Mouse (Mus musculus): ENCODE data around the gene Nck2. TPM values are rescaled to one million over a fixed set of nuclear protein-coding genes. Genes with fewer than 3 reads are reported as not detected.

The Nck2 gene
- polyA plus RNA-seq, 1 experiment from 2014 or later: 24.6 TPM

DNA sequence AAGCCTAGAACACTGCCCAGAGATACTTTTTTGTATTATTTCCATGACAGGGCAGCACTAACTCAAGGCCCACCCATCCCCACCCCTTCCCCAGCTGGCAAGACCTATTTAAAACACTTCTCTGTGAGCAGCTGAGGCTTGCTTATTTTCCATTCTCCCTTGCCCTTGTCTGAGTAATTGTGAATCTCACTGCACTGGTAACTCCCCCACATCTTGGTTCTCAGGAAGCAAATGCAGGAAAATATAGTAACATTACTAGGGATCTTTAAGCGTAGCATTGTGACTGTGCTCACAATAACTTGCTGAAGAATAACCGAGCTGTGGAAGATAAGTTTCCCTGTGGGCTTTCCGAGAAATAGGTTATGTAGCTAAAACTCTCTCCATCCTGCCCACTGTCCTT, 24.6 kb downstream of the Nck2 start:
- no peak overlapping the region for H3K4me3 ChIP-seq (ENCODE audit: low read depth, low read length)
- H3K9ac ChIP-seq (ENCODE audit: low read depth, low read length): no peak overlapping the region
- 67% methylated on average over 3 of the region's 3 CpGs for WGBS (ENCODE audit: insufficient replicate concordance)
- no peak for ATAC-seq (replicated peaks; ENCODE audit: insufficient number of reproducible peaks, low FRiP score, low TSS enrichment)
- H3K4me2 ChIP-seq: no peak overlapping the region
- no peaks in the 10 kb centered on the region for H3K36me3 ChIP-seq (ENCODE audit: control insufficient read depth, insufficient read depth, low read length)
- no peaks in the 10 kb centered on the region for H3K9me3 ChIP-seq (replicated peaks; ENCODE audit: control insufficient read depth, low read length)
- H3K27me3 ChIP-seq (ENCODE audit: control insufficient read depth, insufficient read depth, low read length): no peaks in the 10 kb centered on the region
- peak overlapping the region; percentile 59; the same call in 1 of the 2 replicates for H3K27ac ChIP-seq (ENCODE audit: low read depth, low read length)
- H3K4me1 ChIP-seq (ENCODE audit: control insufficient read depth, insufficient read depth, low read length): peaks cover 44% of the 10 kb centered on the region

DNA sequence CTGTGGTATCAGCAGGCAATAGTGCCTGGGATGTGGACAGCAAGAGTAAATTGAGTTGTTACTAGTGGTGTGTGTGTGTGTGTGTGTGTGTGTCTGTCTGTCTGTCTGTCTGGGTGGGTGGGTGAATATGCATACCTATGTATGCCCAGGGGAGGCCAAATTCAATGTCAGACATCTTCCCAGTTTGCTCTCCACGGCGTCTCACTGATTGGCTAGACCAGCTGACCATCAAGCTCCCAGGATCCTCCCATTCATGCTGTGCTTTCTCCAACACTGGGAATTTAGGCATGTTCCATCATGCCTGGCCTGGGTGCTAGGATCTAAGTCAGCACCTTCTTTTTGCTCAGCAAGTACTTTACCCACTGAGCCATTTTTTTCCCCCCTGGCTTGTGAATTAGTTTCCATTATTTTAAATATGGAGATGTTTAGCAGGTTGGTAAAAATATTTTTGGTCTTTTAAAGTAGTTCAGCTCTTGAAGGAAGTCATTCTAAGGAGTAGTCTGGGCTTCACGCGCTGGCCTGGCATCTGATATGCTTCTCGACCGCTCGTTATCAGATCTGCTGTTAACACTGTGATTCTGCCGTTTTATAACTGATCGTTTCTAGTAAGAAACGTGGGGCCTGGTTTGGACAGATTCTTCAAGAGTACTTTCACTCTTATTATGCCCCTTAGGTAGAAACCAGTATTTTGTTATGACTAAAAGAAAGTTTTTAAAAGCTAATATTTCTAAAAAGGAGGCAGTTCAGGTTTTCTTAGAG, 26.2 kb downstream of the Nck2 start:
- H3K36me3 ChIP-seq (ENCODE audit: control insufficient read depth, insufficient read depth, low read length): no peaks in the 10 kb centered on the region
- H3K9ac ChIP-seq (ENCODE audit: low read depth, low read length): no peak overlapping the region
- H3K4me3 ChIP-seq (ENCODE audit: low read depth, low read length): no peak overlapping the region
- 80% methylated on average over 10 of the region's 10 CpGs for WGBS (ENCODE audit: insufficient replicate concordance)
- H3K9me3 ChIP-seq (replicated peaks; ENCODE audit: control insufficient read depth, low read length): no peaks in the 10 kb centered on the region
- H3K4me2 ChIP-seq: no peak overlapping the region
- no peak for ATAC-seq (replicated peaks; ENCODE audit: insufficient number of reproducible peaks, low FRiP score, low TSS enrichment)
- H3K4me1 ChIP-seq (ENCODE audit: control insufficient read depth, insufficient read depth, low read length): peaks cover 50% of the 10 kb centered on the region
- H3K27me3 ChIP-seq (ENCODE audit: control insufficient read depth, insufficient read depth, low read length): no peaks in the 10 kb centered on the region
- H3K27ac ChIP-seq (ENCODE audit: low read depth, low read length): no peak overlapping the region

DNA sequence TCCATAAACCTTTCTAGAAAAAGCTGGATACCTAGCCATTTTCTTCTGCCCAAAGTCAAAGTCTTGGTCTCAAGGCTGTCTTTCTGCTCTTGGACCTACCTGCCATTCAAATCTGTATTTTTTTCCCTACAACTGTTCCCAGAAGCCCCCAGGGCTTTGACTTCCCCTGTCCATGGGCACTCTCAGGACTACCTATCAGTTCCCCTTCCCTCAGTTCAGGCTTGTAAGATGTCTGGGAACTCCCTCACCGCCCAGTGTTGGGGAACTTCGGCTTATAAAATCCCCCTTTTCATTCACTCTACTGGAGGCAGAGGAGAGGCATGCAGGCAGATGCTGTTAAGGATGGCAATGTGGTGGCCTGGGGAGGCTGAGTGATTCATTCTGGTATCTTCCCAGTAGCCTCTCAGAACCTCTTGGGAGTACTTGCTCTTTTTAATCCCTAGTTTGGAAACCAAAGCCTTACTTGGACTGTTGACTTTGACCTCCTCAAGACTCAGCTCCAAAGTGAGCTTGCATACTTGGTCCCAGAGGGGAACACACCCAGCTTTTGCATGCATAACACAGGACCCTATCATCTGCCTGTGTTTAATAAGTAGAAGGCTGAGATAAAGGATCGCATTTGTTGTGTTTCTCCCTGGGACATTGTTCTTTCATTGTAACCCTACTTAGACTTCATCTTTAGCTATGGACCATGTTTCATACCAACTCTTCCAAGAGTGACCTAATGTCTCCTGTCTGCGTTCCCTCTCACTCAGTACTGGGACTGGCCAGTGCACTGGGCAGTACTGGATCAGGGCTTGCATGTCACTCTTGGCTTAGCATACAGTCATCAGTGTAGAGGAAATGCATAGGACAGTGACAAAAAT, 27.0 kb downstream of the Nck2 start:
- no peak for ATAC-seq (replicated peaks; ENCODE audit: insufficient number of reproducible peaks, low FRiP score, low TSS enrichment)
- Histone ChIP-seq H3K4me1 (ENCODE audit: control insufficient read depth, insufficient read depth, low read length) (peaks cover 47% of the 10 kb centered on the region), H3K9ac (ENCODE audit: low read depth, low read length) (no peak overlapping the region), H3K9me3 (replicated peaks; ENCODE audit: control insufficient read depth, low read length) (no peaks in the 10 kb centered on the region), H3K27ac (ENCODE audit: low read depth, low read length) (no peak overlapping the region), H3K27me3 (ENCODE audit: control insufficient read depth, insufficient read depth, low read length) (no peaks in the 10 kb centered on the region), H3K4me2 (no peak overlapping the region), H3K36me3 (ENCODE audit: control insufficient read depth, insufficient read depth, low read length) (no peaks in the 10 kb centered on the region), H3K4me3 (ENCODE audit: low read depth, low read length) (no peak overlapping the region)
- WGBS (ENCODE audit: insufficient replicate concordance): 83% methylated on average over 4 of the region's 4 CpGs

DNA sequence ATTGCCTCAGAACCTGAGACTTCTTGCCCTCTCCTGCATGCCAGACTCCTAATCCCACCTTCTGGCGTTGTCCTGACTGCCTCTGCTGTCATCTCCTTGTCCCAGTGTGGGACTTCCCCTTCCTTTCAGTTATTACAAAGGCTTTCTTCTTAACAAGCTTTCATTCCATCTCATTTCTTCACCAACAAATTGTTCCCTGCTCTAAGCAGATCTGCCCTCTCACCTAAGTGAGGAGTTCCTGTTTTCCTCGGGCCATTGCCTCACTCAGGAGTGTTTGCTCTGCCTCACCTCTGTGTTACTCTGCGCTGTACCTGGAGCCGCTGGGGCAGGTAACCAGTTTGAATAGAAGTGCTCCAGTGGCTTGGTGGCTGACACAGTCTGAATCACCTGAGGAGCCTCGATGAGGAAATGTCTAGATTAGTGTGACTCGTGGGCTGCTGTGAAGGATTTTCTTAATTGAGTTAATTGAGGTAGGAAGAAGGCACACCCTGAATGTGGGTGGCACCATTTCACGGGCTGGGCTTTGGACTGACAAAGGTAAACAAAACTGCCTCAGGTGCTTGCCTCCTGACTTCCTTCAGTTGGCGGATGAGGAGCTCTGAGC, 27.8 kb downstream of the Nck2 start:
- H3K27ac ChIP-seq (ENCODE audit: low read depth, low read length): no peak overlapping the region
- no peak overlapping the region for H3K9ac ChIP-seq (ENCODE audit: low read depth, low read length)
- H3K4me2 ChIP-seq: no peak overlapping the region
- H3K36me3 ChIP-seq (ENCODE audit: control insufficient read depth, insufficient read depth, low read length): no peaks in the 10 kb centered on the region
- WGBS (ENCODE audit: insufficient replicate concordance): 78% methylated on average over 8 of the region's 8 CpGs
- no peak for ATAC-seq (replicated peaks; ENCODE audit: insufficient number of reproducible peaks, low FRiP score, low TSS enrichment)
- no peak overlapping the region for H3K4me3 ChIP-seq (ENCODE audit: low read depth, low read length)
- H3K27me3 ChIP-seq (ENCODE audit: control insufficient read depth, insufficient read depth, low read length): no peaks in the 10 kb centered on the region
- H3K9me3 ChIP-seq (replicated peaks; ENCODE audit: control insufficient read depth, low read length): no peaks in the 10 kb centered on the region
- H3K4me1 ChIP-seq (ENCODE audit: control insufficient read depth, insufficient read depth, low read length): peaks cover 42% of the 10 kb centered on the region

DNA sequence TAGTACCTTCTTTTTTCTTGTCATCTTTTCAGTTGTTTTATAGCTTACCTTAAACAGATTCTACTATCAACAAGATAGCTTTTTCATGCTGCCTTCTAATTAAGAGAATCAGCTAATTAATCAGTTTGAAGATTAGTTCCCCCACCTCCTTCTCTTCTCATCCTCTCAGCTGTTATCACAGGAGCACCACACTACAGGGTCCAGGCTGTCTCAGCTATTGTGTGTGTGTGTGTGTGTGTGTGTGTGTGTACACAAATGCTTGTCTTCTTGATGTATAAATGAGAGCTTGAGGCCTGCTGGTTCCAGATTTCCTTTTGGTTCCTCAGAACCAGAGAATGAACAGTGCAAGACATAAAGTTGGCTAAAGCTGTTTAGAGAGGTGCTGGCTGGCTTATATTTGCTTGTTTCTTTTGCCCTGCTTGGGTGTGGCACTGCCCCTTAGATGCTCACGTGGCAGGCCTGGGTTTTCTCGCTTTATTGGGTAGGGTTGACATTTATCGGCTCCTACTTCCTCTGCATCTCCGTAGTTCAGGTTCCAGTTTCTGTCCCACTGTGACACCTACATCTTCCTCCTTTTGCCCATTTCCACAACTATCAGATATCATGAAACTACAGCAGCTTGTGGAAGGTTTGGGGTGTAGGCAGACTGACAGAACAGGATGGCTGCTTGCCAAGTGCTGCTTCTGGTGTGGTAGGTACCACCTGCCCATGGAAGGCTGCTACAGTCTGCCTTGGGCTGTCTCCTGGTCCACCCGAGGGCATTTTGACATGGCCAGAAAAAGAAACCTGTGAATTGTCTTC, 29.6 kb downstream of the Nck2 start:
- 0 out of 2 replicates have a peak overlapping the region, but pooled peaks have one; percentile 23 for H3K27ac ChIP-seq (ENCODE audit: low read depth, low read length)
- WGBS (ENCODE audit: insufficient replicate concordance): 63% methylated on average over 5 of the region's 5 CpGs

DNA sequence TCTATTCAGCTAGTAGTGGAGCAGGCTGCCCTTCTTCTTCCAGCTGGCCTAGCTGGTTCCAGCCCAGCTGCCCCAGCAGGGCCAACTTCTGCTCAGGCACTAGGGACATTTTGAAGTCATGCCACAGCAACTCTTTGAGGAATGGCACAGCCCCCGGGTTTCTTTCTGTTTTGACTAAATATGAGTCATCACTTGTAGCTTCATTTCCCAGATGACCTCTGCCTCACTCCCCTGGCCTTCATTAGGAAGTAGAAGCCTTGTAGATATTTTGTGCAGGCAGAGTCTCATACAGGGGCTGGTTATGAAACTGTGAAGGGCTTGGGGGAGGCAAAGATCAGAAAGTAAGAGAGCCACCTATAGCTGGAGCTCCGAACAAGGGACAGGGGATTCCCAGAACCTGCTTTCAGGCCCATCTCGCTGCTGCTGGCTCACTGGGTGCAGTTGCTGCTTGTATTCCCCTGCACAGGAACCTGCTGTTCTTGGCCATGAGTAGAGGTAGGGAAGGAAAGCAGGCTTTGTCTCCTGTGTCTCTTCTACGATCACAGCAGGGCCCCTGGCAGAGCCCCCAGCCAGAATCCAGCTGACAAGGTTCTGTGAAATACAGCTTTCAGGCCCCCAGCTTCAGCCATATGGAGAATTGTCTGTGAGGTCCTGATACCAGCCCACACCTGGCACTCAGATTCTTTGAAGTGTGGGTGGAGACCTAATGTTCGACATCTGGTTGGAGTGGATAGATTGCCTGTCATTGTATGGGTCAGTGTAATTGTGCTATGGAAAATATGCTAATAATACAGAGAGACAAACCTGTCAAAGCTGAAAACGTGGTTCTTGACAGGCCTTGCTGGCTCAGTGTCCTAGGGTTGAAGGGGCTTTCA, 30.4 kb downstream of the Nck2 start:
- no peak overlapping the region for H3K4me2 ChIP-seq
- H3K9me3 ChIP-seq (replicated peaks; ENCODE audit: control insufficient read depth, low read length): no peaks in the 10 kb centered on the region
- peaks cover 25% of the 10 kb centered on the region for H3K4me1 ChIP-seq (ENCODE audit: control insufficient read depth, insufficient read depth, low read length)
- 57% methylated on average over 6 of the region's 6 CpGs for WGBS (ENCODE audit: insufficient replicate concordance)
- 0 out of 2 replicates have a peak overlapping the region, but pooled peaks have one; percentile 23 for H3K27ac ChIP-seq (ENCODE audit: low read depth, low read length)
- no peak overlapping the region for H3K4me3 ChIP-seq (ENCODE audit: low read depth, low read length)
- 0 out of 2 replicates have a peak, but pooled peaks have one; percentile 23 for ATAC-seq (replicated peaks; ENCODE audit: insufficient number of reproducible peaks, low FRiP score, low TSS enrichment)
- H3K27me3 ChIP-seq (ENCODE audit: control insufficient read depth, insufficient read depth, low read length): no peaks in the 10 kb centered on the region
- H3K36me3 ChIP-seq (ENCODE audit: control insufficient read depth, insufficient read depth, low read length): no peaks in the 10 kb centered on the region
- no peak overlapping the region for H3K9ac ChIP-seq (ENCODE audit: low read depth, low read length)

More for the DNA sequence above, 29.6 kb downstream of the Nck2 start:
- Histone ChIP-seq H3K4me2 (no peak overlapping the region), H3K36me3 (ENCODE audit: control insufficient read depth, insufficient read depth, low read length) (no peaks in the 10 kb centered on the region), H3K27me3 (ENCODE audit: control insufficient read depth, insufficient read depth, low read length) (no peaks in the 10 kb centered on the region), H3K9me3 (replicated peaks; ENCODE audit: control insufficient read depth, low read length) (no peaks in the 10 kb centered on the region), H3K9ac (ENCODE audit: low read depth, low read length) (no peak overlapping the region), H3K4me3 (ENCODE audit: low read depth, low read length) (no peak overlapping the region), H3K4me1 (ENCODE audit: control insufficient read depth, insufficient read depth, low read length) (peaks cover 32% of the 10 kb centered on the region)
- ATAC-seq (replicated peaks; ENCODE audit: insufficient number of reproducible peaks, low FRiP score, low TSS enrichment): no peak

DNA sequence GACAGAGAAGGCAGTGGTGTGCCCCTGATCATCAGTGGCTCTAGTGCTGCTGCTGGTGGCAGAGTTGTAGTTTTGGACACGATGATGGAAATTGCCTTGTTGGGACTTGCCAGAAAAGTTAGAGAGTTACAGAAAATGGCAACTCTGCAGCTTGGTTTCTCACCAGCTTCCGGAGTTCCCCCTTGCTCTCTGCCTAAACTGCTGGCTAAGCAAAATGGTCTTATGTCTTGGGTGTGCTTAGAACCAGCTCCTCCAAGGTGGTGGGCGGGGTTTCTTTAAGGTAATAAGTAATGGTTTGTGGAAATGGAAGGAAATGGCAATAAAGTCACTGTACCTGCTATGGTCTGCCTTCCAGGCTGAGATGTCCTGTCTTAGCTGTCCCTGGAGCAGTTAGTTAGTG, 33.6 kb downstream of the Nck2 start:
- 88% methylated on average over 3 of the region's 3 CpGs for WGBS (ENCODE audit: insufficient replicate concordance)
- H3K9me3 ChIP-seq (replicated peaks; ENCODE audit: control insufficient read depth, low read length): no peaks in the 10 kb centered on the region
- no peak overlapping the region for H3K4me3 ChIP-seq (ENCODE audit: low read depth, low read length)
- no peak overlapping the region for H3K4me2 ChIP-seq
- H3K4me1 ChIP-seq (ENCODE audit: control insufficient read depth, insufficient read depth, low read length): peaks cover 24% of the 10 kb centered on the region
- no peaks in the 10 kb centered on the region for H3K36me3 ChIP-seq (ENCODE audit: control insufficient read depth, insufficient read depth, low read length)
- no peaks in the 10 kb centered on the region for H3K27me3 ChIP-seq (ENCODE audit: control insufficient read depth, insufficient read depth, low read length)
- H3K9ac ChIP-seq (ENCODE audit: low read depth, low read length): no peak overlapping the region
- no peak for ATAC-seq (replicated peaks; ENCODE audit: insufficient number of reproducible peaks, low FRiP score, low TSS enrichment)
- no peak overlapping the region for H3K27ac ChIP-seq (ENCODE audit: low read depth, low read length)
